Mouse (Mus musculus) gastrocnemius, adult 18-20 months (tissue): ENCODE results near the gene Ist1. TPM values are rescaled to one million over a fixed set of nuclear protein-coding genes. Genes with fewer than 3 reads are reported as not detected.

ENCODE experiments used
- DNase-seq: peaks from one replicate; pipeline ENCODE4 v3.0.0; 2021; ENCODE audit warnings: low spot score
- long read RNA-seq, 2 experiments: library from polyadenylated mRNA; stranded (forward); transcript quantifications; one replicate each; pipeline ENCODE4 v2.0.0; 2021
- total RNA-seq, 2 experiments: library from RNA; stranded (reverse); gene quantifications; 2 replicates each; pipeline ENCODE4 v1.2.3; 2021

Ist1 gene
- total RNA-seq, result 10 to 100 TPM; 27.7 to 32.7 TPM
- long read RNA-seq, experiment 1, transcript Ist1-201 (10 exons, 2,304 nt), result major isoform, 20 of 36 reads
- long read RNA-seq, experiment 1, partial matches to known transcripts, result 4 of 36 reads
- long read RNA-seq, experiment 1, other reads (novel, unspliced or antisense), result 11 of 36 reads
- long read RNA-seq, experiment 2, transcript Ist1-201 (10 exons, 2,304 nt), result major isoform, 9 of 33 reads
- long read RNA-seq, experiment 2, partial matches to known transcripts, result 3 of 33 reads
- long read RNA-seq, experiment 2, other reads (novel, unspliced or antisense), result 19 of 33 reads

DNA sequence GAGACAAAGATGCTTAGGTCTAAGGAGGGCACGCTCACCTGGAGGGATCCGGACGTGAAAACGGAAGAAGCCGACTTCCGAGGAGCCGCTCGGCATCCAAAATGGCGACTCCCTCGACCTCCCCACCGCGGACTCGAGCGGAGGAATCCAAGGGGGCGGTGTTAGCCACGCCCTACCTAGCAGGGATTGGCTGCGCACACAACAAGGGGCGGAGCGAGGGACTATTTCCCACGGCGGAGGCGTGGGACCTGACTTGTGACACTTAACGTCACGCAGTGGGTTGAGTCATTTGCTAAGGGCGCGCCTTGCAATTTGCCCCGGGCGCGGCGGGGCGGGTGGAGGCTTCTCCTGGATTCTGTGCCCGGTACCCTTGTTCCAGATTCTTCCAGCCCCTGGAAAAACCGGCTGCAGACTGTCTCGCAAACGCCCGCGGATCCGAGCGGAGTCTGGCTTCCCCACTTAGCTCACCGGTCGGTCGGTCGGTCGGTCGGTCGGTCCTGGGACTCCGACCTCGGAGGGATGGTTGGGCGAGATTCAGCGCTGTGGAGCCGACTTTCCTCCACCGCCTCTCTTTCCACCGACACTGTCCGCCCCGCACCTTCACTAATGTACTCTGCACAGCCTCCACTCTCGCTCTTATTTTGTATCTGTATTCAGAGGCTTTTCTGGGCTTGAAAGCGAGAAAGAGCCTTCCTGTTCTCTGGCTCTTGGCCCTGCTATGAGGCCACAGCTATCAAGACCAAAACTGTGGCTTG is at the start of gene Ist1:
Gene Ist1 (minus strand): TSS at position 115 of the 755 bp plus-strand sequence.
- DNase-seq, result peak; percentile 99

DNA sequence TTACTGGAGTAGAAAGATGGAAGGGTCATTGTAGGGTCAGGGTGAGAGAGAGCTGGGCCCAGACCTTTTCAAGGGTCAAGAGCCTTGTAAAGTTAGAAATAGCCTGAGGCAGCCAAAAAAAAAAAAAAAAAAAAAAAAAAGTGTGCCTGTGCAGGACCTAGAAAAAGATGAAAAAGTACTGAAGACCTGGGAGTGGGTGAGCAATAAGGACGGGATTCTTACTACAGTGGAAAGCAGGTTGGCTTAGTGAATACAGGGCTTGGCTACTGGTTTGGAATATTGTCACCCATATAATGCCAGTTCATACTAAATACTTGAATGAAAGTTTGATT is 45.0 kb upstream of the Ist1 start:
- DNase-seq, result no peak

DNA sequence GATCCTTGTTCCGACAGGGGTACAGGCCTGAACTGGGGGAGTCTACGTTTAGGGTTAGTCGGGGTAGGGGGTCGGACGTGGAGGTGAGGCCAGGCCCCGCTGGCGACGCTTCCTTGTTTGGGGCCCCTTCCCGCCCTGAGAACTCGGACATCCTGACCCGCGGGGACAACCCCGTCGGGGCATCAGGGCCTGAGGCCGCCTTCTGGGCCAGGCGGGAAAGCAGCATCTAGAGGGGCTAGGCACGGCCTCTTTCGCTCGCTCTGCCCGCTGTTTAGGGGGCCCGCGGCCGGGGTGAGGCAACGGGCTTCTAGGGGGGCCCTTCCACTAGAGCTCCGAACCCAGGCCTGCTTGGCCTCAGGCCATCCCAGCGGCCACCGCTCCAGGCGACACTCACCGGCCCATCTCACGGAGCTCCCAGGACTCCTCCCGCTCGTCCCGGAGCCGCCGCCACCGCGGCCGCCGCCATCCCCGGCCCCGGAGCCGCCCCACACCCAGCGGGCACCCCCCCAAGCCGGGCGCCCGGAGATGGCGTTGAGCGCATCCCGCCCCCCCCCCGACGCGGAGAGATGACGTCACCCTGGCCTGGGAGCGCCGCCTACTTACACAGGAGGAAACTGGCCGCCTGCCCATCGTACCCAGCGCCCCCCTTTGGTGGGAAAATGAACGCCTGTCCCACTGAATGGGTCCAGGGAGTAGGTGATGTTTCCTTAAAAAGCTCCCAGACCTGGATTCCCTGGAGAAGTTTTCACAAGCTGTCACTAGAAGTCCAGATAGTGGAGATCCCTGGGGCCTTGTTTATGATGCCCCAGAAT is 44.4 kb upstream of the Ist1 start, which contains the start of gene Atxn1l:
Gene Atxn1l (minus strand): TSS at position 503 of the 812 bp plus-strand sequence.
- peak; percentile 82 for DNase-seq

DNA sequence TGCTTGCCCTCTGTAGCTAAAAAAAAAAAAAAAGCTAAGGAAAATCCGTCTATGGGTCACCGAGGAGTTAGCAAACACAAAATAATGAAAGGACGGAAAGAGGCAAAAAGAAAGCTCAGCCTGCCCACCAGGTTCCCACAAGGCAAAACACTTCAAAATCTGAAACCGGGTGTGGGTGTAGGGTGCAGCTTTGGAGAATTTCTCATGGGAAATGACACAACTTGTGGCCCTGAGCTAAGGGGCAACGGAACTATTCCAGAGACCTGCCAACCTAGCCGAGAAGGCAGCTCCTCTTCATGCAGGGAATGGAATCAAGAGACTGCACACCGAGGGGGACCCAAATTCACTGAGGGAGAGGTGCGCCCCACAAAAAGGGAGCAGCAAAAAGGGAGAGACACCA is 43.8 kb upstream of the Ist1 start:
- no peak for DNase-seq

DNA sequence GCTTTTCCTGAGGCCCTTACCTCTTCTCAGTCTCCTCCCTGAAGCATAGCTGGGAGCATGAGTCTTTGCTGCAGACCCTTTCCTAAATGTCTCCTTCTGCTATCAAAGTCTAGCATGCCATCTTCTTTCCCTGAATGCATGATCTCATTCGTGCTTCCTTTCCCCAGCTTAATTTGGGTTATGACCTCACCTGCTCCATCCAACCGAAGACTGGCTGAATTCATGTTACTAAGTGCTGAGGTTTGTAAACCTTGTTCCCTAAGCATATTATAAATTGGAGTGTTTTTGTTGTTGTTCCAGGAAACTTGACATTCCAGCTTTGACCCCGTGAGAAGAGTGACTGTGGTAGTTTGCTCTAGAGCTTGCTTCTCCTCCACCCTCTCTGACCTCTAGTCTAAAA is 41.0 kb upstream of the Ist1 start:
- no peak for DNase-seq

DNA sequence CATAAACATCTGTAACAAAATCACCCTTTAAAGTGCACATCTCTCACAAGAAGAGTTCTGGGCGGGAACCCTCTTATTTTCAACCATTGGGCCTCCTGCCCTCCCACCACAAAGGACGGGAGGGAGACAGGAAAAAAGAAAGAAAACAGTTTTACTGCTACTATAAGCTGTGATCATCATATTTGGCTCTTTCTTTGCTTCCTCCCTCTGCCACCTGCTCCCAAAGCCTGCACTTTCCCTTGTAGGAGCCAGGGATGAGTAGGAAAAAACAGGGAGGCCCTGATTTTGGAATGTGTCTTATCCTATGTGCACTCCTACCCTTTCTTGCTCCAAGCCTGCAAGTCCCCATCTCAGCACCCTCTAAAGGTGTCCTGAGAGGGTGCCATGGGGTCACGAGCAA is 38.0 kb upstream of the Ist1 start:
- DNase-seq, result no peak

DNA sequence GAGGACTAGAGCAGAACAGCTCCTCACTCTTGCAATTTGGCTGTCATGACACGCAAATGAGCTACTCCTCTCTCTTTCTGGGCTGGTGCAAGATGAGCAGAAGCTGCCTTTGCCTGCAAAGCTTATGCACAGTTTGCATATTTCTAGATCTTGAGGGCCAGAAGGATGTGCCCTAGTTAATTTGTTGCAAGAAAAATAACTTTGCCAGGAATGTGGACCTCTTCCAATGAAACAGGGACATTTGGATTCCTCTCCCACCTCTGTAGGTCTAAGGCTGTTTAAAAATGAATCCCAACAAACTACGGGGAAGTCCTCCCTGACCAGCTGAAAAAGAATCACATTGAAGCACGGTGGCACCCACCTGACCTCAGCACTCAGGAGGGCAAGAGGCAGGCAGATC is 32.0 kb upstream of the Ist1 start:
- no peak for DNase-seq

DNA sequence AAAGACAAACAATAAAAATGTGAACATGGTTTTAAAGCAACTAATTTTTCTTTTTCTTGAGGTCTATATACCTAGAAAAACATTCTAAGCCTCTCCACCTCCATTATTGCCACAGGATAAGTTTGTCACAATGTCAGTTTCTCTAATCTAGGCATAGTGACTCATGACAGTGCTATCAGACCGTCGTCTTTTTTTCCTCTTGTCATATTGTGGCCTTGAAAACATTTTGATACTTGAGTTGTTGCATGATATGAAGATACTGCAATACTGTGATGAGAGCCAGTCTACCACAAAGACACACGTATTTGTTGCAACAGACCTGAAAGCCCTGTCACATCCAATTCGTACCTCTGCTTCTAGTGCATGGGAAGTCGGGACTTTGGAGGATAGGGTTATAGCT is 21.9 kb upstream of the Ist1 start:
- no peak for DNase-seq

DNA sequence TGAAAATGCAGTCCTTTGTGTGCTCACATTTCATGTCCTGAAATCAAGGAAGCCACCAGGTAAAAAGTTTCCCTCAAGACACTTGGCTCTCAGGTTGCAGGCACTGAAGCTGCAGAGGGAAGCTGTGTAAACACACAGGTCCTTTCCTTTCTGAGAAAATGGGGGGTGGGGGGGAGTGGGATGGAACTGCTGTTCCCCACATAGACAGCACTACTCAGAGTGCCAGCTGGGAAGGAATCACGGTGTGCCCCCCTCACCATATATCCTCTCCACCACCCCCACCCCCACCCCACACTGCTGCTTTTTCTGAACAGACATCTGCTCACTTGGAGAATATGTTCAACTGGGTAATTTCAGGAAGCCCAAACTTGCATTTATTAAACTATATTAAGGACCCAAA is 19.5 kb upstream of the Ist1 start:
- DNase-seq, result no peak

DNA sequence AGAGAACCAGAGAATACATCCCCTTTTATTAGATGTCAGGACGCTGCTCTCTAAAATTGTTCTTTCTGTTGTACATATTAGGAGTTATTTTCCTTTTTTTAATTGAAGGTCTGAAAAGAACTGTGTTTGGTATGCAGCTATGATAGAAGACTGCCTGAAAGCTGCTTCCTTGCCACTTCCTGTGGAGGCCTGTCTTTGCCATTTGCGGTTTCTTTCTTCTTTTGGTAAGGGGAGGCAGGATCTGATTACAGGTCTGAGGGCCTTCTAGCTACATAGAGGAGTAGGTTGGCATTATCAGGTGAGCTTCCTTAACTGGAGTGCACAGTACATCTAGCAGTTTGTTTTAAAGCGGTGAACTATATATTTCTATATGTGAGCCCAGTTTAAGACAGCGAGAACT is 14.9 kb upstream of the Ist1 start:
- no peak for DNase-seq

DNA sequence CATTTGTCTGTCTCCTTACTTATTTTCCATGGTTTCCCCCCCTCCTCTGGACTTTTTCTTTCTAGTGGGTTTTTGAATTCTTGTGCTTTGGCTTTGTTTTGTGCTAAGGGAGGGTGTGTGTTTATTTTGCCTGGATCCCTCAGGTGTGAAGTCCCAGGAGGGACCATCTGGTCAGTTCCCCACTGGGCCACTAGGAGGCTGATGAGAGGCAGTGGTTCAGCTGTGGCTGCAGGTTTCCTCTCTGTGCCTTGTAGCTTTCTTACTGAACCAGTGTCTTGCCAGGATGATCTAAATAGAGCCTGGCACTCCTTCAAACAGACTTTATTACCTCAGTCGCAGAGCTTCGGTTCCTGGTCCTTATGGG is 13.8 kb upstream of the Ist1 start:
- DNase-seq, result peak; percentile 77

DNA sequence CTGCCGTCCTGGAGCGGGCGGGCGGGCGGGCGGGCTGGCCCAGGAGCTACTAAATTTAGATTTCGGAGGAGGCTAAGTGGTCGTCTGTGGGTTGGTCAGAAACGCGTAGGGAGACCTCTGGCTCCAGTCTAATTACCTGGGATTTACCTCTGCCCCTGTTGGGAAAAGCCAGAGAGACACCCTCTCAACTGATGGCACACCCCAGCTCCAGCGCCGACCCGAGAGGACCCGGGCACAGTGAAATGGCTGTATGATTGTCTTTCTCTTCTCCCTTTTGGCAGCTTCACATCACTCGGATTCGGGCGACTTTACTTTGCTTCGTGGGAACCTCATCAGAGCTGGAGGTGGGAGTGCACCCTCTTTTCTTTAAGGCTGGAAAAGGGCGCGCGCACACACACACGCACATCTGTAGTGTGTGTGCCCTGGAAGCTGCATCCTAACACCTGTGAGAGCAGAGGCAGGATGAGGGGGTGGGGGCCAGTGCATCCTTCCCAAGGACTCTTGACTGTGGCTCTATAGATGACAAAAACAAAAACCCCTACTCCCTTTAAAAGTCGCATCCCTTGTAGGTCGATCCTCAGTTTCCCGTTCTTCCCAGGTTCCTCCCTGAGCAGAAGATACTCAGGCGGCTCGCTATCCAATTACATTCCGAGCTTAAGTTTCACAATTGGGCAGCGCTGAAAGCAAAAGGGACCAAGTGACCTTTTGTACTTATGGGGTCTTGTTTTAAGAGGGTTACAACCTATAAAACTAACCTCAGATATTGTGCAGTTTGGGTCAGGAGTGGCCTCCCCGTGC is 13.2 kb upstream of the Ist1 start:
- no peak for DNase-seq

DNA sequence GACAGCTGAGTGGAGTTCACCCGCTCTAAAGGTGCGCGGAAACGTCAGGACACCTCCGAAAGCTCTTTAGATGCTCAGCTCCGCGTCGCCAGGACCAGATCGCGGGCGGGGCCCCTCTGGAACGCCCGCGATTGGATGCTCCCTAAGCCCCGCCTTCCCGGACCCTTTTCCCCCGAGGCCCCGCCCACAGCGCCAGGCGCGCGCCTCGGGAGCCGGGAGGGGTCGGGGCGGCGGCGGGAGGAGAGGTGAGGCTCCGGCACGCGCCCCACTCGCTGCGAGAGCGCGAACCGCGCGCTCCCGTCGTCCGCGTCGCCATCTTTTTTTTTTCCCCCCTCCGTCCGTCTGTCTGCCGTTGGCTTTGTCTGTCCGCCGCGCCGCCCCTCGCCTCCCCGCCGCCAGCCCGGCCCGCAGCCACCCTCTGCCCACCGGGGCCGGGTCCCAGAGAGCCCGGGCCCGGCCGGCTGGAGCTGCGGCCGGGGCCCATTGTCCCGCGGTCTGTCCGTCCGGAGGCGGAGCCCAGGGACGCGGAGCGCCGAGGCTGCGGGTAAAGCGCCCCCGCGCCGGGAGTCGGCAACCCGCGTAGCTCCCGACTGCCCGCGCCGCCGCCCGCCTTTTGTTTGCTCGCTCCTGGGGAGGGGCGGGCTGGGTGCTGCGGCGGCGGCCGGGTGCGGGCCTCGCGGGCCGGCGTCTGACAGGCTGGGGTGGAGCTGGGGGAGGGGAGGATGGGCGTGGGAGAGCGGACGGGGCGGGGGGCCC is 12.4 kb upstream of the Ist1 start, which contains the start of gene Zfp821:
Gene Zfp821 (plus strand): TSS at position 227 of the 756 bp plus-strand sequence.
- peak; percentile 92 for DNase-seq

DNA sequence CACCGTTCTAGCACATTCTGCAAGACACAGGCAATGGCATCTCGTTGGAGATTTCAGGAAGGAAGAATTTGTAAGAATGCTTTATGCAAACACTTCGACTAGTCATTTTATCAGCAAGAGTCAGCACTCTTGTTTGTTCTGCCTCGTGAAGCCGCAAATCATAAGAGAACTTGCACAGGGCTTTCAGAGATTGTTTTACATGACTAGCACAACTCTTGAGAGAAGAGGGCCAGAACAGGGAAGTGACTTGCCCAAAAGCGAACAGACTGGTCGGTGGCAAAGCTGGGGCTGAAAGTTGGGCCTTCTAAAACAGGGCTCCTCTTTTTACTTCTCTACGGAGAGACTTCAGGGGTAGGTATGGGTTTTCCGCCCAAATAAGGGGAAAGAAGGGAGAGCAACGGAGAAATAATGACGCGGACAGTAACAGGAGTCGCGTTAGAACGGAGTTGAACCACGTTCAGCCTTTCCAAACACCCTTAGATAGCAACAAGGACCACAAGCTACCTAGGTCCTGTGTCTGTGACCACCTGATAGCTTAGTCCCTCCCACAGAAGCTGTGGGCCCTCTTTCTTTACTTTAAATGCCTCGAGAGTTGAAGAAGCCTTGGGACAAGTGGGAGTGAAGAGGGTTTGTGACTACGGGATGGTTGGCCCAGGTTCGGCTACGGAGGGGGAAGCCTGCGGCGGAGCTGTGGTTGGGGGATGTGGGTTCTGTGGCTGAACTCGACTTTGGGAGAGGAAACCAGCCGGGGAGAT is 11.7 kb upstream of the Ist1 start:
- no peak for DNase-seq

DNA sequence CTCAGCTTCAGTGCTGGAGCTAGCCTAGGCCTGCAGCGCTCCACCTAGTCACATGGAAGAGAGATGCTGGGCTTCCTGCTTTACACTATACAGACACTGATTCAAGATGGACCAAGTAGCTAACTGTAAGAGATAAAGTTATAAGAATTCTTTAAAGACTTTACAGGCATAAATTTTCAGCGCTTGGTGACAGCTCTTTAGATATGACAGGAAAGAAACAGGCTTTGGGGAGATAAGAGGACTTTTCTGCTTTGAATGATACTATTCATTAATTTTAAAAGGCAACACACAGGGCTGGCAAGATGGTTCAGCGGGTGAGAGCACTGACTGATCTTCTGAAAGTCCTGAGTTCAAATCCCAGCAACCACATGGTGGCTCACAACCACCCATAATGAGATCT is 5.4 kb upstream of the Ist1 start:
- DNase-seq, result no peak

DNA sequence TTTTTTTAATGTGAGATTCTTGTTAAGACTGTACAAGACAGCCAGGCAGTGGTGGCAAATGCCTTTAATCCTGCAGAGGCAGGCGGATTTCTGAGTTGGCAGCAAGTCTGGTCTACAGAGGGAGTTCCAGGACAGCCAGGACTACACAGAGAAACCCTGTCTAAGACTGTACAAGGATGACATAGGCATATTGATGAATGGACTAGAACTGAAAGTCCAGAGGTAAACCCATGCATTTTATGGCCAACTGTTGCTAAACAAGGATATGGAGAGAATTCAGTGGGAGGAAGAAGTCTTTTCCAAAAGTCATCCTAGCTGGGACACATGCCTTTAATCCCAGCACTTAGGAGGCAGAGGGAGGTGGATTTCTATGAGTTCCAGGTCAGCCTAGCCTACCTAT is 4.7 kb upstream of the Ist1 start:
- no peak for DNase-seq

DNA sequence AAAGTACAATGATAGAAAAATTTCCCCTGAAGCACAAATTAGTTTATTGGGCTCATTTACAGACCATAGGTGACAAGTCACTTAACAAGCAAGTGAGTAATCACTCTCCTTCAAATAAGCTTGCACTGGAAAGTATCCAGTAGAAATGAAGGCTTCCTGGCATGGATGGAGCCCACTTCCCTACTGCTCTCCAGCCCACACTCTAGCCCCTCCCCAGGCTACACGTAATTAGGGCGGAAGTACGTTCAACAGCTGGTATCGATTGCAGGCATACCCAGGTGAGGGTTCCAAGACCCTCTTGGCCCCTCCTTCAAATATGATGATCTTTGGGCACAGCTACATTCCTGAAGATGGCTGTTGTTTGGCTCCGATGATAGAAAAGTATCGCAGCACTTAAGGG is 1.1 kb upstream of the Ist1 start:
- DNase-seq, result no peak

DNA sequence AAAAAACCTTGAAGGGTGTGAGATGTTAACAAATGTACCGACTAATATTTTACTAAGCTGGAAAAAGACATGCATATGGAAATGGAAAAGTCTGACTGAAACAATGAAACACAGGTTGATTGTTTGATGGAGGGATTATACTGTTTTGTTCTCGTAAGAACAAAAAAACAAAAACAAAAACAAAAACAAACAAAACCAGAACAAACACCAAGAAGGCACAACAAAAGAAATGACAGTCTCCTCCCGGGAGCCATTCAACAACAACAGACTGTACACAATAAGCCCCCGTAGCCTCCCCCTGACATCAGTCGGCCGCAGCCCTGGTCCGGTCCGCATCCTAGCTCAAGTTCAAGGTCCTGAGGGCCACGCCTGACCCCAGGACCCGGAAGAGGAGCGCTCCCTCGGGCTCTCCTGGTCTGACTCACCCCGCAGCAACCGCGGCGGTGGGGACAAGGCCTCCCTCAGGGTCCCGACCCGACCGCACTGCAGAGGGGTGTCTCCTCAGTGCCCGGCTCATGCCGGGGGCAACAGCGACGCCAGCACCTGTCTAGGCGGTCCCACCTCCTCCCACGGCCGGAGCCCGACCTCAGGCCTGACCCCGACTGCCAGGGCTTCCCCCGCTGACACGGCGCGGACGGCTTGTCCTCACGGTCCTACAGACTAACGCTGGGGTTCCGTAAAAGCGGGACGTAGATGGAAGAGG is 466 bp downstream of the Ist1 start:
- DNase-seq, result no peak

DNA sequence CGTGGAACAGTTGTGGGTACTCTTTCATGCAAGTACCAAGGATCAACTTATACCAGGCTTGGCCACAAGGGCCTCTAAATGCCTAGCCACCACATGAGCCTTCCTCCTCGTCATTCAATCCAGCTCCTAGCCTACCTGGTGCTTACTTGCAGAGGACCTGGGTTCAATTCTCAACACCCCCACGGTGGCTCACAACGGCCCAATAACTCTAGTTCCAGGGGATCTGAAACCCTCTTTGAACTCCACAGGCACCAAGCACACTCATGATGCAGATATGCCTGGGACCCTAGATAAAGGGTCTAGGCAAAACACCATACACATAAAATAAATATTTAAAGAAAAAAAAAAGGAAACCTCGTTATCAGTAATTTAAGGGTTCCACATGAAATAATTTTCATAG is 1.3 kb downstream of the Ist1 start:
- no peak for DNase-seq
